Mouse (Mus musculus) cerebellum, adult 9-10 months (tissue): Measurements from ENCODE around the gene Zfp335.
"Not testable (repeated sequence)": the region's sequence is repeated elsewhere in the genome, so short reads cannot be mapped to it uniquely, and the experiment has no call there.

ENCODE experiments used
- DNase-seq: peaks from one replicate; pipeline ENCODE4 v3.0.0; 2022

The Zfp335 gene

DNA sequence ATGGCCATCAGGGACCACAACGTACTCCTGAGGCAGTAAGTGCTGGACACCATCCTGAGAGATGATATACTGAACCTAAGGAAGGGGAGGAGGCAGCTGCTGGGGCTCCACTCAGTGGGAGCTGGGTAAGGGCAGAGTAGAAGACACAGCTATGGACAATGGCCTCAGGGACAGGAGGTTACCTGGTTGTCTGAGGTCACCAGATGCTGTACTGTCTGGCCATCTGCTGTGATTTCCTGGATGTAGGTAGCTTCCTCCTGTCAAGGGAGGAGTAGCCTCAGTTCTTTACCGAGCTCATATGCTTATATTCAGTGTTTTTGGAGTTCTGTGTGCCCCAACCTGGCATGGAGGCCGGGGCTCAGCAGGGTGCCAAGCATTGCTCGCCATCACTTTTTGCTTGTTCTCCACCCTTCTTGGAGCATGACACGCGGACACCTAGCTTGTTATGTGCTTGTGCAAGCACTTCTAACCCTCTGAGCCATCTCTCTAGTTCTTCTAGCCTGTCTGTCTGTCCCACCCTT lies 18.8 kb downstream of the Zfp335 start:
- DNase-seq = peak; percentile 69

DNA sequence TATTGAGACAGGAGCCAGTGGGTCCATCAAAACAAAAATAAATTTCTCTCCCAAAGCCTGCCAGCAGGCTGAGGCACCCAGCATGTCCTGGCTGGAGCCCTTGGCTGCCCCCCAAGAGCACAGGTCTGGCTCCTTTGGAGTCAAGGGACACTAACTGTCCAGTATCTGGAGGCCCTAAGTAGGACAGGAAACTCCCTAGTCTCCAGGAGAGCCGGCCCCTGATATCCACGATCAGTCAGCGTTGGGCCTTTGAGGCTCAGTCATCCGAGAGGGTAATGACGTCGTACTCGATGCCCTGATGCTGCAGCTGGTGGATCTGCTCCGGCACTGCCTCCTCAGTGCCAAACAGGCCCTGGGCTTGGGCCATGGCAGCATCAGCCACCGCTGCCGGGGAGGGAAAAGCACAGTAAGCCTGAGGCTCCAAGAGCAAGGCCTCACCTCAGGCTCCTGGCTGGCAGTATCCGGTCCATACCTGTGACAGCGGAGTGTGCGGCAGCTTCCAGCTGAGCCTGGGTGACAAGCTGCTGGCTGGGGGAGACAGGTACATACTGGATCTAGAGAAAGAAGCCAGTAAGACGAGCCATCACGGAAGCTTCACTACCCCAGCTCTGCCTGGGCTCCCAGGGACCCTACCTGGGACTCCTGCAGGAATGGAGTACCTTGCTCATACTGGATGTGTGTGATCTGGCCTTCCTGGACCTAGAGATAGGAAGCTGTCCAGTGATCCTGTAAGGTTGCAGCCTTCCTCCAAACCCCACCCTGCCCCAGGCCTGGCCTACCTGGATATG lies 19.5 kb downstream of the Zfp335 start:
- peak; percentile 78 for DNase-seq

DNA sequence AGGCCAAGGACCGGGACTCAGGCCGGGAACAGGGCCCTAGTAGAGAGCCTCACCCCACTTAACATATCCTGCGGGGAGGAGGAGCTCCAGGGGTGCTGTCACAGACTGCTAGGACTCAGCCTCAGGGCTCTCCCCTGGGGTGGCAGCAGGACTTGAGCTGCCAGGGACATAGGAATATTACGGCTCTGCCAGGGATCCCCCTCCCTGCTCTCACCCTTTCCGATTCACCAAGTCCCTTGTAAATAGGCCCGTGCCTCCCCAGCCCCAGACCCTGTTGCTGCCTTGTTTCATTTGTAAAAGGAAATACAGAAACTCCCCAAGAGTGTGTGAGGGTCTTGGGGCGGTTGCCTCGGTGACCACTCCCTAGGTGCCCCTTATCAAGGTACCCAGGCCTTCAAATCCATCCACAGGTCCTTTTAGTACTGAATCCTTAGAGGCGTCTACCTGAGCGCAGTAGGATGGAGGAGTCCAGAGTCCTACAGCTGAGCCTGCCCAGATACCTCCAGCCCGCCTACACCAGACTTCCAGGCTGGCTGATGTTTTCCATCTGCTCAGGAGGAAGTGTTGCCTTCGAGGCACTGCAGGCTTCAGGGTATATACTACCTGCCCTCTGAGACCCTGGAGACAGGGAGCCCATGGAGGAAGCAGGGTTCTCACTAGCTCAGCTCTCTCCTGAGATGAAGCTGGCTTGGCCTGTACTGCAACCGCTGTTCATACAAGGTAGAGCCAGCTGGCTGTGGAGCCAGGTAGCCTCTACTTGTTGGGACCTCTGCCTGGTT lies 20.3 kb downstream of the Zfp335 start:
- DNase-seq = no peak

DNA sequence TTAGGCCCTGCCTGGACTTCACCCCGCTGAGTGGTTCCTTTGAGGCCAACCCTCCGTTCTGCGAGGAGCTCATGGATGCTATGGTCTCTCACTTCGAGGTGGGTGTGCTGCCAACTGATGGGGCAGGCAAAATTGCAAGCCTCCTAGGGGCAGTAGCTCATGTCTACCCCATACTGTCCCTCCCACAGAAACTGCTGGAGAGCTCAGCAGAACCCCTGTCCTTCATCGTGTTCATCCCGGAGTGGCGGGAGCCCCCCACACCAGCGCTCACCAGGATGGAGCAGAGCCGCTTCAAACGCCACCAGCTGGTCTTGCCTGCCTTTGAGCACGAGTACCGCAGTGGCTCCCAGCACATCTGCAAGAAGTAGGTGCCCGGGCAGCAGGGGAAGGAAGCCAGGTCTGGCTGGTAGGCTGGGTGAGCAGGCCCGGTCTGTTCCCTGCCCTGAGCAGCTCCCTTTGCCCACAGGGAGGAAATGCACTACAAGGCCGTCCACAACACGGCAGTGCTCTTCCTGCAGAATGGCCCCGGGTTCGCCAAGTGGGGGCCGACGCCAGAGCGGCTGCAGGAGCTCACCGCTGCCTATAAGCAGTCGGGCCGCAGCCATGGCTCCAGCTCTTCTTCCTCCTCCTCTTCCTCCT lies 21.0 kb downstream of the Zfp335 start:
- no peak for DNase-seq

DNA sequence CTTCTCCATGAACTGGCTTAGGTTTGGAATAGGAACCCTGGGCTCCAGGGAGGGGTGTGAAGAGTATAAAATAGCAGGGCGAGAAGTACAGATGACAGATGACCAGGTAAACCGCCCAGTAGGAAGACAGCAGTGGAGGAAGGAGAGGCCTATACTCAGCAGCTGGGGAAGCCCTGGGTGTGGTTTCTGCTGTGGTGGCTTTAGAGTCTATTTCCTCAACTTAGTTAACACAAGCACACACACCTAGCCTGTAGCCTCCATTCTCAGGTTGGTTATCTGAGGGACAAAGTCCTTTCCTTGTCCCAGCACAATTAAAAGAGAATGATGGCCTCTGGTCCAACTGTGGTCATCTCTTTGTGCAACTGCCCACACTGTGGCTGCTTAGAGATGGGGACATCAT lies 21.6 kb downstream of the Zfp335 start:
- DNase-seq = no peak

DNA sequence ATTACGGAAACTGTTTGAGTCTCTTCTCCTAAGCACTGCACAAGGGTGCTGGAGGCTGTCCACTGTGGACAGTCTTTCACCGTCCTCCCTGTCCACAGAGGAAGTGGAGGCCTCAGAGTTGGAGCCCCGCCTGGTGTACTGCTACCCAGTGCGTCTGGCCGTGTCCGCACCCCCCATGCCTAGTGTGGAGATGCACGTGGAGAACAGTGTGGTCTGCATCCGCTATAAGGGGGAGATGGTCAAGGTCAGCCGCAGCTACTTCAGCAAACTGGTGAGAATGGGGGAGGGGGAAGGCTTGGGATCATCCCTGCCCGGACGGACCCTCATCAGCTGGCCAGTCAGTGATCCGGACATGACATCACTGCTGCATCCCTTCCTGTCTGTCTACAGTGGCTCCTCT lies 22.6 kb downstream of the Zfp335 start:
- DNase-seq = no peak

DNA sequence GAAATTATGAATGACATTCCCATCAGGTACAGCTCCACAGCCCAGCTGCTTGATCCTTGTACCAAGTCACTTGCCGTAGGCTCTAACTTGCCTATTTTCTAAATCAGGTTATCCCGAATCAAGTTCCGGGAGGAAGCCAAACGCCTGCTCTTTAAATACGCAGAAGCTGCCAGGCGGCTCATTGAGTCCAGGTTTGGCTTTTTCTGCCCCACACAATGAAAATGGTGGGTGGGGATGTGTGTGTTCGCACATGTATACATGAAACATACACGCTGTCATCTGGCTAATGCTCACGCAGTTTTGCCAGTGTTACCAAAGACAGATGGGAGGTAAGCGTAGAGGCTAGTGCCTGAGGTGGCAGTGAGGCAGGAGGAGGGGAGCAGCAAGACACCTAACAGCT lies 24.9 kb downstream of the Zfp335 start:
- peak; percentile 40 for DNase-seq

DNA sequence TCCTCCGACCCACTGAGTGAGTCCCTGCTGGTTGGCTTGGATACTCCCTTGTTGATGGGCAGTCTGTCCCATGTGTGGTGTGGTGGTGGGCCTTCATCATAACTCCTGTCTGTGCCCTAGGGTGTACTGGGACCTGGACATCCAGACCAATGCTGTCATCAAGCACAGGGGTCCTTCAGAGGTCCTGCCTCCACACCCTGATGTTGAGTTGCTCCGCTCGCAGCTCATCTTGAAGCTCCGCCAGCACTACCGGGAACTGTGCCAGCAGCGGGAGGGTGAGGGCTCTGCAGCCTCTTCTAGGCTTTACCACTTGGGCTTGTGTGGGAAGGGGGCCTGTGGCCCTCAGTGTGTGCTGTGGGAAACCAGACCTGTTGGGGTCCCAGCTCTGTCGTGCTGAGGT lies 25.8 kb downstream of the Zfp335 start:
- DNase-seq = peak; percentile 82

DNA sequence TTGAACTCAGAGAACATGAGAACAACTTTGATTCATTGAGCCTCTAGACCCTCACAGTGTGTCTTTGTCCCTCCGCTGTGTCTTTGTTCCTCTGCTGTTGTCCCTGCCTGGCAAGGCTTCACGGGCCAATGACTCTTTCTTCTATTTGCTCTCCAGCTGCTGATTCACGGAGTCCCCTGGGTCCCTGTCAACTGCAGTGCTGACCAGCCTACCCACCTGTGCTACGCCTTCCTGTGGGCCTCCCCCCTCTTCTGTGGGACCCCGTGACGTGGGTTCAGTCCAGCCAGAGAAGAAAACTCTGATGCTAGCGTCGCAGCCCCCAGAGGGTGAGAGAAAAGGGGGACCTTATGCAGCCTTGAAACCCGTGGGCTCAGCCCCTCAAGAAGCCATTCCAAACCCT lies 28.9 kb downstream of the Zfp335 start:
- peak; percentile 38 for DNase-seq

DNA sequence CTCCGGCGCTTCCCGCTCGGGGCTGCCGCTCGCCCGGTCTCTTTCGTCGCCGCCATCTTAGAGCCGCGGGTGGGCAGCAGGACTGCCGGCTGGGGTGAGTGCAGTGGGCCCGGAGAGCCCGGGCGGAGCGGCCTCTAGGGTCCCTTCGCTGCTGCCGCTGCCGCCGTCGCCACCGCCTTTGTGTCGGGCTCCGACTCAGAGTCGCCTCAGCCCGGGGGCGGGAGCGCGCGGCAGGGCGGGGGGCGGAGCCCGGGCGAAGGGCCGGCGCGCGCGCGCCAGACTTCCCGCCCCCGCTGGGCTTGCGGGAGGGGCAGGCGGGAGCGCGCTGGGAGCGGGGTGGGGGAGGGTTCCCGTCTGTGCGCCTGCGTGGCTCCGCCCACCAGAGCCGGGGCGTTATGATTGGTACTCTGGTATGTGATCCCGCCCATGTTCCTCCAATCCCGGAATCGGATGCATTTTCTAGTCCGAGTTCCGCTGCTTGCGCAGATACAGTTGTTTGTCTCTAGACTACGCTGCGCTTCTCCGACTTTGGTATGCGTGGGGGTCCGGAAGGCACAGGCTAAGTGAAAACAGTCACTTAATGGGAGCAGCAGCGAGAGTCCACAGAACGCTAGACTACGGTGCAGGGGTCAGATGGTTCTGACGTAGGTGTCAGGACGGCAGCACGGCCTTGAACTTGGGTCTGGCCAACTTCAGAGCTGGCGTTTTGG lies 31.8 kb downstream of the Zfp335 start:
- DNase-seq = peak; percentile 95

DNA sequence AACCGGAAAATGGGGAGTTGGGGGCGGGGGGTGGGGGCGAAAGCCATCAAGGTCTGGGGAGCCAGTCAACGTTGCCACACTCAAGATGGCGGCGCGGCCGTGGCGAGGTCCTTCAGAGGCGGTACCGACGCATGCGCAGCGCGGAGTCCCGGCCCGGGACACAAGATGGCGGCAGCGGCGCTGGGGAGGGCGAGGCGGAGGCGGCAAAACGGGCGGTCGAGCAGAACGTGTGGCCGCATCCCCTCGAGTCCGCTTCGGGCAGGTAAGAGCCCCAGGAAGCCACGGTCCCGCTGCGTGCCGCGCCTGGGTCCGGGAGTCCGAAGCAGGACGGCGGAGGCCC lies 32.4 kb downstream of the Zfp335 start, which contains the start of gene Pcif1:
Gene Pcif1, plus strand, starts transcription at position 77 of the 340 bp plus-strand sequence.
- DNase-seq = peak; percentile 95

DNA sequence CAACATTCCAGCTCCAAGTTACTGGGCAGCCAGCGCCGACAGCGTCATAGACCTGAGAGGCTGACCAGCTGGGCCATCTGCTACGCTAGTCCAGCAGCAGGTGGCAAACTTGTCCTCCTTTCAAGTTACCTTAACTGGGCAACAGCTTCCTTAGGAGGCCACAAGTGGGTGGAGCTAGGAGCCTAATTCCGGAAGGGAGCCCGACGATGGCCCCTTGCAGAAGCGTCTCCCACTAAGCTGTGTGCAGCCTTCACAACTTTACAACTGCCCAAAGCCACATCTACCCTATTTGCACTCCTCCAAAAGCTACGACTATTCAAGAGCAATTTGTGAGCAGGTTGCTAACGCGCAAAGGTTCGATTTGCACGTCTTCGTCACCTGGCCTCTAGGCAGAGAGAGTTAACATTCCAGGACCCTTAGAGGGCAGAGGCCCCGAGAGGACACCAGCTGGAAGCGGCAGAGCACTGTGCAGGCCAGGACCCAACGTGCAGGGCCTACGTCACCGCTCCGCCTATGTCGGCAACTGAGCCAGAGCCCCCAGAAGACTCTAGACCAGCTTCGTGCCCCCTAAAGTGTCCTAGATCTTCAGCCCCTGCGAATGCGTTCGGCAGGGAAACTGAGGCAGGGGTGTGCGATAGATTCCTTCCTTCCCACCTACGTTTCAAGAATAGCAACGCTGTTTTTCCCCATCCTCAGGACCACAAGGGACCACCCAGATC lies 32.9 kb downstream of the Zfp335 start:
- peak; percentile 86 for DNase-seq

DNA sequence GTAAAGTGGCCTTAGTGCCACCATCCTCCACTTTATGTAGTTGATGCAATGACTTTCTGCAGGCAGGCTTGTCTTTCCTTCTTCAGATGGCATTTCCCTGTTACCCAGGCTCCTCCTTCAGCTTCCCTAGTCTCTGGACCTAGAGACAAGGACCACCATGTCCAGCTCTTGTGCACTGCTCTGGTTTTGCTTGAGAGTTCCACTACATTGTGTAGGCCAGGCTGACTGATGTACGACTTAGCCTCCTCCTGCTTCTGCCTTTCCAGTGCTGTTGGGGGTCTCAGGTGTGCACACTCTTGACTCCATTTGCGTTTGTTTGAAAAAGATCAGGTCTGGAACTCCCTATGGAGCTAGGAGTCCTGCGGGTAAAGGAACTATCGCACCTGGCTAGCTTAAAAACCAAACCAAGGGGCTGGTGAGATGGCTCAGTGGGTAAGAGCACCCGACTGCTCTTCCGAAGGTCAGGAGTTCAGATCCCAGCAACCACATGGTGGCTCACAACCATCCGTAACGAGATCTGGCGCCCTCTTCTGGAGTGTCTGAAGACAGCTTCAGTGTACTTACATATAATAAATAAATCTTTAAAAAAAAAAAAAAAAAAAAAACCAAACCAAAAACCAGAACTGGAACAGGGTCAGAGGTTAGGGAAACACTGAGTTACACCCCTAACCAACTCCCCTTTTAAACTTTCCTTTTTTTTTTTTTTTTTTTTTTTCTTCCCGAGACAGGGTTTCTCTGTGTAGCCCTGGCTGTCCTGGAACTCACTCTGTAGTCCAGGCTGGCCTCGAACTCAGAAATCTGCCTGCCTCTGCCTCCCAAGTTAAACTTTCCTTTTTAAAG lies 34.0 kb downstream of the Zfp335 start:
- peak; percentile 56 for DNase-seq

DNA sequence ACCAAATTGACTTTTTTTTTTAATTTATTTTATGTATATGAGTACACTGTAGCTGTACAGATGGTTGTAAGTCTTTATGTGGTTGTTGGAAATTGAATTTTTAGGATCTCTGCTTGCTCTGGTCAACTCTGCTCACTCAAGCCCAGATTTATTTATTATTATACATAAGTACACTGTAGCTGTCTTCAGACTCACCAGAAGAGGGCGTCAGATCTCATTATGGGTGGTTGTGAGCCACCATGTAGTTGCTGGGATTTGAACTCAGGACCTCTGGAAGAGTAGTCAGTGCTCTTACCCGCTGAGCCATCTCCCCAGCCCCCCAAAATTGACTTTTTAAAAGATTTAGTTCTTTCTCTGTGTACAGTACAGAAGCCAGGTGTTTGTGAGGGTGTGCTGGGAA lies 35.9 kb downstream of the Zfp335 start:
- DNase-seq = not testable (repeated sequence)

DNA sequence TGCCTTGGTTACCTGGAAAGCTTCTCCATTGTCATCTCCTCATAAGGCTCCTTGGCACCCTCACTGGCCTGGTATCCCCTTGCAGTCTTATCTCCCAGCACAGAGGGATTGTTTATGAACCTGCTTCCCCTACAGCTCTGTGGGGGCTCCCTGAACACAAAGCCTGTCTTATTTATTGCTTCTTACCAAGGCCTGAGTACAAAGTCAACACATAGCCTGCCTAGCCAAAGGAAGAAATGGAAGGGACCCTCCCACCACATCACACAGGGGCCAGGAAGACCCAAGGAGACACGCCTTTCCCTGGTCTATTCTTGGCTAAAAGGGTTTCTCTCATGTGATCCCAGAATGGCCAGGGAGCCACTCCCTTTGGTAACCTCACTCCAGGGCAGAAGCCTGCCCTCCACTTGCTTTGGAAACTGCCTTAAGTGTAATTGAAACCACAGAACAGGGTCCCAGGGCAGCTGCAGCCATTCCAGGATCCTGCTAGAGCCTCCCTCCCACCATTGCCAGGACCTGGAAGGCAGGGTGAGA lies 37.3 kb downstream of the Zfp335 start:
- DNase-seq = no peak

DNA sequence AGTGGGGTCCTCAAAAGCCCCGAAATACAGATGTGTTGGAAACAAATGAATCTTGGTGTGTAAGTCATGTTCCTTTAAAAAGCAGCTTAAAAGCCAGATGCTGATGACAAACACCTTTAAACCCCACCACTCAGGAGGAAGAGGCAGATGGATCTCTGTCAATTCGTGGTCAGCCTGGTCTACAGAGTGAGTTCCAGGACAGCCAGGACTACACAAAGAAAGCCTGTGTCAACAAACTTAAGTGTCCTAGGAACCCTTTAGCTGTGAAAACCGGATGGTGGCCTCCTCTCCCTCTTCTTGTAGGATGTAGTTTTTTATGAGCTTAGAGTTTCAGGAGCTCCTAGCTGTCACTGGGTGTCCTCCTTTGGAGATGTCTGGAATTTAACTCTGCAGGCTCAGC lies 37.9 kb downstream of the Zfp335 start:
- no peak for DNase-seq

DNA sequence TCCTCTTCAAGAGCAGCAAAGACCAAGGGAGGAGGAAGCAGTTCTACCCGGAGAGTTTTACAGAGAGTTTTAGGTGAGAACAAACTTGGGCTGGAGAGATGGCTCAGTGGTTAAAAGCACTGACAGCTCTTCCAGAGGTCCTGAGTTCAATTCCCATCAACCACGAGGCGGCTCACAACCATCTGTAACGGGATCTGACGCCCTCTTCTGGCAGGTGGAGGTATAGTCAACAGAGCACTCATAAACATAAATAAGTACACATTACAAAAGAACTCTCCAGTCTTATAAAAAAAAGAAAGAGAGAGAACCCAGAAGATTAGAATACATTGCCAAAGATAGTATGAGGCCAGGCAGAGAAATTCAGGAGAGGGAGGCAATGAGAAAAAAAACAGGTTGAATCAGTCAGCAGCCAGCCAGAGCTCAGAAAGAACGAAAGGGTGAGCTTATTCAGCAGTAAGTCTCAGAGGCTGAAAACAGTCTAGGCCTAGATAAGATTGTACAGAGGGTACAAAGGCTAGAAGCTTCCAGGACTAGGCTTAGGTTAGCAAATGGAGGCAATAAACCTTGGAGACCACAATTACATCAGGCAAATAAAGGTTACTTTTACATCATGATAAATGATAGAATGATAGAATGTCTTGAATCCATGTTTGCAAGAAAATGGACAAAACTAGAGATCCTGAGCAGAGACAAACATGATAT lies 39.8 kb downstream of the Zfp335 start:
- DNase-seq = no peak

DNA sequence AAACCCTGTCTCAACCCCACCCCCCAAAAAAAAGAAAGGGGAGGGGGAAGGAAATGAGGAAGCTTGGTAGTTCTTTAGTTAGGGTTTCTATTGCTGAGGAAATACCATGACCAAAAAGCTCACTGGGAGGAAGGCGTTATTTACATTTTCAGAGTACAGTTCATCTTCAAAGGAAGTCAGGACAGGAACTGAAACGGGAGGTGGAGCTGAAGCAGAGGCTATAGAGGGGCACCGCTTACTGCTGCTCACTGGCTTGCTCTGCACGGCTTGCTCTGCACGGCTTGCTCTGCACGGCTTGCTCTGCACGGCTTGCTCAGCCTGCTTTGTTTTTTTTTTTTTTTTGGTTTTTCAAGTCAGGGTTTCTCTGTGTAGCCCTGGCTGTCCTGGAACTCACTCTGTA lies 43.1 kb downstream of the Zfp335 start:
- no peak for DNase-seq

DNA sequence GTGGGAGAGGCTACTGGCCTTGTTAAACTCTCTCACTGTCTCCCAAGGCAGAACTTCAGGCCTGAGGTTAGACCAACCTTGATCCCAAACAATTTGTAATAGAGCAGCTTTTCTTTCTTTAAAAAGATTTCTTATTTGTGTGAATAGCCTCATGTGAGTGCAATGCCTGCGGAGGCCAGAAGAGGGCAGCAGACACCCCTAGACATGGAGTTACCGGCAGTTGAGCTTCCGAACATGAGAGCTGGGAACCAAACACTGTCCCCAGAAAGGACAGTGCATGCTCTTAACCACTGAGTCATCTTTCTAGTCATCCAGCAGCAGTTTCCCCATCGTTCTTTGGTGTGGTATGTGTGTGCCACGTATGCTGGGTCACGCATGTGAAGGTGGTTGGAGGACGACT lies 44.0 kb downstream of the Zfp335 start:
- no peak for DNase-seq
